Mouse (Mus musculus) forebrain, embryonic 10.5 days (tissue): Measurements from ENCODE around the gene C1qc. TPM values are rescaled to one million over a fixed set of nuclear protein-coding genes. Genes with fewer than 3 reads are reported as not detected.

Source experiments
- polyA plus RNA-seq: library from polyadenylated mRNA; unstranded; fragments of >200 nt; fragmentation: Nextera tagmentation; extraction: Ambion mirVana; gene quantifications from 2 replicates; pipeline ENCODE4 v1.2.1, GENCODE M21; 2016

The C1qc gene
- polyA plus RNA-seq, 1 experiment from 2014 or later: 6.9 TPM

Other genes starting within 250 kb of the C1qc start
- gene Ephb2, start 57.1 kb downstream of the C1qc start, polyA plus RNA-seq: 9.5 and 9.7 TPM in 2 replicates
- 15.1 and 15.5 TPM in 2 replicates for gene C1qb, start 6.9 kb downstream of the C1qc start, polyA plus RNA-seq
- gene C1qa, start 5.7 kb upstream of the C1qc start, polyA plus RNA-seq: 4.5 TPM in 2 replicates
- gene Epha8, start 63.8 kb upstream of the C1qc start, polyA plus RNA-seq: 0.46 and 0.60 TPM in 2 replicates
- 5.5 and 6.2 TPM in 2 replicates for gene Zbtb40, start 155.7 kb upstream of the C1qc start, polyA plus RNA-seq